Mouse (Mus musculus): ENCODE results near the gene Aimp1. TPM values are rescaled to one million over a fixed set of nuclear protein-coding genes. Genes with fewer than 3 reads are reported as not detected.
A peak's percentile ranks its signal among the peaks of the same experiment; 100 is the strongest.

Aimp1 gene
- 48.2 and 61.5 TPM in 2 replicates for total RNA-seq (2021)
- long read RNA-seq, experiment 1, transcript Aimp1-201 (7 exons, 1,126 nt), result major isoform, 53 of 56 reads
- long read RNA-seq, experiment 1, partial matches to known transcripts, result 1 of 56 reads
- long read RNA-seq, experiment 1, other reads (novel, unspliced or antisense), result 2 of 56 reads
- long read RNA-seq, experiment 2, transcript Aimp1-201 (7 exons, 1,126 nt), result major isoform, 29 of 34 reads
- long read RNA-seq, experiment 2, partial matches to known transcripts, result 4 of 34 reads
- long read RNA-seq, experiment 2, other reads (novel, unspliced or antisense), result 1 of 34 reads

- no peak for DNase-seq
Measured at GRCm38 (mm10) chr3:132684231-132684928, at the start of gene Aimp1. TSS of gene Aimp1 (minus strand) at chr3:132684370.

- no peak for DNase-seq
Measured at GRCm38 (mm10) chr3:132724326-132724725, 40.2 kb upstream of the Aimp1 start.

- DNase-seq, result no peak
Measured at GRCm38 (mm10) chr3:132717316-132717715, 33.1 kb upstream of the Aimp1 start.

GRCm38 (mm10) chr3:132713913-132714312, 29.7 kb upstream of the Aimp1 start:
- no peak for DNase-seq

GRCm38 (mm10) chr3:132706977-132707376, 22.8 kb upstream of the Aimp1 start:
- DNase-seq, result no peak

- DNase-seq, result peak; percentile 18
Measured at GRCm38 (mm10) chr3:132704216-132704615, 20.0 kb upstream of the Aimp1 start.

GRCm38 (mm10) chr3:132701368-132701767, 17.2 kb upstream of the Aimp1 start:
- peak; percentile 7 for DNase-seq

- DNase-seq, result peak; percentile 97
Measured at GRCm38 (mm10) chr3:132683447-132684230, 531 bp downstream of the Aimp1 start, which contains the start of gene Tbck. TSS of gene Tbck (plus strand) at chr3:132684144.

- no peak for DNase-seq
Measured at GRCm38 (mm10) chr3:132677494-132677893, 6.7 kb downstream of the Aimp1 start.

- DNase-seq, result no peak
Measured at GRCm38 (mm10) chr3:132655955-132656354, 28.2 kb downstream of the Aimp1 start.

GRCm38 (mm10) chr3:132653959-132654358, 30.2 kb downstream of the Aimp1 start:
- no peak for DNase-seq

GRCm38 (mm10) chr3:132651776-132652175, 32.4 kb downstream of the Aimp1 start:
- DNase-seq, result peak; percentile 51

- DNase-seq, result no peak
Measured at GRCm38 (mm10) chr3:132650191-132650590, 34.0 kb downstream of the Aimp1 start.

GRCm38 (mm10) chr3:132649368-132649767, 34.8 kb downstream of the Aimp1 start:
- no peak for DNase-seq

GRCm38 (mm10) chr3:132646814-132647213, 37.4 kb downstream of the Aimp1 start:
- no peak for DNase-seq

- no peak for DNase-seq
Measured at GRCm38 (mm10) chr3:132644071-132644470, 40.1 kb downstream of the Aimp1 start.

- no peak for DNase-seq
Measured at GRCm38 (mm10) chr3:132637080-132637479, 47.1 kb downstream of the Aimp1 start.

- no peak for DNase-seq
Measured at GRCm38 (mm10) chr3:132633261-132633660, 50.9 kb downstream of the Aimp1 start.

GRCm38 (mm10) chr3:132629601-132630239, 54.5 kb downstream of the Aimp1 start, which contains the start of gene Gimd1:
TSS of gene Gimd1 (plus strand) at chr3:132629820.
- no peak for DNase-seq

- DNase-seq, result no peak
Measured at GRCm38 (mm10) chr3:132628741-132629140, 55.4 kb downstream of the Aimp1 start.
